Mouse (Mus musculus) thymus, postnatal 10 days (tissue): ENCODE measurements around the gene Arhgap15.

ENCODE experiments used
- DNase-seq, 2 experiments: peaks; one replicate each; pipeline ENCODE4 v3.0.0; 2021; ENCODE audit warnings: low spot score in 2 of 2

The Arhgap15 gene

DNA sequence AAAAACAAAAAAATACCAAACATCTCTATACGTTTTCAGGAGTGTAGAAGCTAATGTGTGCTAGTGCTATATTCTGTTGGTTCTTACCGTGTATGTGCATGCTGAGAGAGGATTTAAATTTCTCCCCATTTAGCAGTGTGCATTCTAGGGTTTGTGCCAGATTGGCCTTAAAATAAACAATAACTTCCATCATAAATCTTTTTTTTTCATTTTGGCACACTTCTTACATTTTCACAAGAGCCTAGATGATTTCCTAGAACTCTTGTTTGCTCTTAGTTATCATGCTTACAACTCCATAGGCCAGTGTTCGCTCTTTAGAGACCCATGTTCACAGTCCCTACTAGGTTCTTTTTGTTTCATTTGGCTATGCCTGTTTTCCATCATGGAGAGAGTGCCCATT, 362.7 kb downstream of the Arhgap15 start:
- DNase-seq, result no peak

- DNase-seq, result no peak
These were observed 364.6 kb downstream of the Arhgap15 start for GRCm38 (mm10) chr2:44112990-44113798.

GRCm38 (mm10) chr2:44114296-44114695, 365.7 kb downstream of the Arhgap15 start:
- DNase-seq, result no peak

DNA sequence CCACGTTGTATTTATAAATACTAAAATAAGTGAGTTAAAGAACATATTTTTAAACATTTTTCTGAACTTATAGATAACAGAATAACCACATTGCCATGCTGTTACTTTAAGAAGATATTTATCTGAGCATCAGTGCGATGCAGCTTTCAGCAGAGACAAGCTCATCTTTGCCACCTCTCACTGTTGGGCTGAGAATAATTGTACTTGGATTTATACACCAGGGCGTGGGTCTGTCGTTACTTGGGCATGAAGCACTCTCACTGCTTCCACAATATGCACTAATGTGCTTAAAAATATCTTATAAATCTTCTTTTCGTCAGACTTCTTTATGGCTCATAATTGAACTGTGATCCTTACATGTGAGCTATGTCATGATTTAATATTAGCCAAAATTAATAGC, 372.5 kb downstream of the Arhgap15 start:
- no peak for DNase-seq

GRCm38 (mm10) chr2:44123246-44123645, 374.6 kb downstream of the Arhgap15 start:
- DNase-seq, result no peak

DNA sequence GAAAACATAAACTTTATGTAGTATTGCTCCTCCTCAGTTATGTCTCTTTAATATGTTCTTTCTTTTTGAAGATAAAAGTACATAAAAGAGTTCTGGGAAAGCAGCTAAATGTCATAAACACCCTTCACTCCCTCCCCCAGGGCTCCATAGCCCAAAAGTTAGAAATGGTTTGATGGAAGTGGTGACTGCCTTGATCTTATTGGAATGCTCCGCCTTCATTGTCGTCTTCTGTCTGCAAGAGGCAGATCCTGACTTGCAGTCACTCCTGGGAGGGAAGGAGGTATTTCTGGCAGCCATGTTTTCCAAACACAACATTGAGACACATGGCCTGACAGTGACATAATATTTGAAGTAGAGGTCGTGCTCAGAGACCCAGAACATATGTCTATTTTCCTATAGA, 375.5 kb downstream of the Arhgap15 start:
- no peak for DNase-seq

GRCm38 (mm10) chr2:44124683-44125082, 376.1 kb downstream of the Arhgap15 start:
- no peak for DNase-seq

GRCm38 (mm10) chr2:44126044-44126695, 377.5 kb downstream of the Arhgap15 start:
- DNase-seq, result no peak

- DNase-seq, result no peak
These were observed 380.9 kb downstream of the Arhgap15 start for GRCm38 (mm10) chr2:44129533-44129932.

- DNase-seq, result no peak
These were observed 382.6 kb downstream of the Arhgap15 start for GRCm38 (mm10) chr2:44131271-44131670.

DNA sequence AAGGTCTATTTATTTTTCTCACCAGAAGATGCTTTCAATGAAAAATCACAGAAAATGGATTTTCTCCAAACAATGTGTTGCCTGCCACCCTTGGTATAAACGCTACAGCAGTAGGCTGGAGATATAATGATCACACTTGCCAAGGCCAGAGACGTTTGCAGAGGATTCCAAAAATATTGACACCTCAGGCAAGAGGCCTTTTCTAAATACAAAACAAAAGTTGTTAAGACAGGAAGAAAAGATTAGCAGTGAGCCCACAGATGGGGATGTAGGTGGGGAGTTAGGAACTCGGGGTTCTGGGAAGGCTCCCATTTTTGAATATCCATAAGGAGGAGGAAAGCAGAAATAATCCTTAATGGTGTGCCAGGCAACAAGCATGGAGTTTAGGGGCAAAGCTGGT, 386.2 kb downstream of the Arhgap15 start:
- no peak for DNase-seq

GRCm38 (mm10) chr2:44140455-44140854, 391.8 kb downstream of the Arhgap15 start:
- DNase-seq, result no peak

GRCm38 (mm10) chr2:44142152-44142551, 393.5 kb downstream of the Arhgap15 start:
- no peak for DNase-seq

- no peak for DNase-seq
These were observed 394.0 kb downstream of the Arhgap15 start for GRCm38 (mm10) chr2:44142611-44143010.

DNA sequence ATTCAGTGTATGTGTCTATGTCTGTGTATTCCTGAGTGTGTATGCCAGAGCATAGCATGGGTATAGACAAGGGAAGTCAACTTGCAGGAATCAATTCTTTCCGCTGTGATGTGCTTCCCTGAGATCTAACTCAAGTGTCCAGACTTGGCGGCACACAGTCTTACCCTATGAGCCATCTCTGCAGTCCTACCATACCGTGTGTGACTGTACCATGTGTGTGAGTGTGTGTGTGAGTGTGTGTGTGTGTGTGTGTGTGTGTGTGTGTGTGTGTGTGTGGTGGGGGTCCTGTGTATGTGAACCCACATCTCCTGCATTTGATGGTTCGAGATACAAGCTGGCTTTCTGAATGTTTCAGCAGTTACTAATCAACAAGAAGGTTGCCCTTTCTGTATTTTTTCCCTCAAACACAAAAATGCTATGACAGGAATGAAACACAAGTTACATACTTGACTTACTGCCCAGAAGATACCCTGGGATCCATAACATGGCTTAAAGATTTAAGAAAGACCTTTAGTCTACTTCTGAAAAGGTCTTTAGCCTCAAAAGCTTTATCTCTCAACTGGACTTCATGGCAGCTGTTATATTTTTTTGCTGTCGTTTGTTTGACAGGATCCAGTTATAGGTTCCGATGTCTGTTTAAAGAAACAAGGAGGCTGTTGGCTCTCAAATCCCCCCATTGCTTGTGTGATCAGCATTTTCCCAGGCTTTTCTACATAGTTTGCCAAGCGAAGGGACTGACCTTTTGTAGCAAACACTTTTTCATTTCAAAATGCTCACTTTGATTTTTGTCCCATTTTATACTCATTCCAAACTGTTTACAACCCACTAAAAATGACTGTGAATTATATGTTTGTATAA, 397.7 kb downstream of the Arhgap15 start:
- no peak for DNase-seq

- no peak for DNase-seq
These were observed 398.9 kb downstream of the Arhgap15 start for GRCm38 (mm10) chr2:44147486-44147885.

- DNase-seq, result no peak
These were observed 399.3 kb downstream of the Arhgap15 start for GRCm38 (mm10) chr2:44147971-44148370.

DNA sequence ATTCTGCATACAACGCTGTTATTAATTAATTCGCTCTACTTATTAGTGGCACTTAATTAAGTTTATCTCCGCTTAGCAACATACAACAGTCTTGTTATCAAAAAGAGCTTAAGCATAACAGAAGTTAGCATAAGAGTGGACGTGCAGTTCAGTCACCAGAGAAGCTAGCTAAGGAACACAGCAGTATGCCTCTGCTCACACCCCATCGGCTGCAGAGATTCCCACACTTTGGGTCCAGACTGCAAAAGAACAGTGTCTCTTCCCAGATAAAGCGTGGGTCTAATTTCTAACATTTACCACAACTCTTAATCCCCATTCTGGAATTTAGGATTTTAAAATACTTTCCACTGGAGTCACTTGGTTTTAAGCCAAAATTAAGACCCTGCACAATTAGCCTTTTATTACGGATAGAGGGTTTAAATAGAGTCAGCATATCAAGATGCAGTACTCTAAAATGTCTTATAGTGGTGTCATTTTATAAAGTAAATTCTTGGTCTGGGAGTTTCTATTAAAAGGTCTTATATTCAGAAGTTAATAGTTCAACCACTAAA, 400.0 kb downstream of the Arhgap15 start:
- no peak for DNase-seq

DNA sequence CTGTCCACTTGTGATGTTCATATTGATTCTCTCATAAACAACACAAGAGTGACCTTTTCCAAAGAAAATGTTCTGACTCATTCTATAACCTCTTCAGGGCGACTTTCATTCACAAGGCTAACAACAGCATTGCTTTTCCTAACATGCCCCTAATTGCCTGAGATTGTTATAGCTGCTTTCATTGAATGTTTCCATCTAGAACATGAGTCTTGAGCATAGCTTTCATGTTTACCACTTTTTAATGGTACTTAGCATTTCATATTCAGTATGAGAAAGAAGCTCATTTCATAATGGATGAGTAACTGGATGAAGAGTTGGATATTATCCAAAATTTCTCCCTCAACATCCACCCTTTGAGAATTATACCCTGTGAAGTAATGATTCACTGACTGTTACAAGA, 403.7 kb downstream of the Arhgap15 start:
- no peak for DNase-seq

GRCm38 (mm10) chr2:44160358-44160757, 411.7 kb downstream of the Arhgap15 start:
- no peak for DNase-seq

GRCm38 (mm10) chr2:44165789-44166188, 417.2 kb downstream of the Arhgap15 start:
- no peak for DNase-seq

GRCm38 (mm10) chr2:44166716-44167115, 418.1 kb downstream of the Arhgap15 start:
- DNase-seq, result no peak
